Mouse (Mus musculus) ES-E14 (cell line): Measurements from ENCODE around the gene Abca2. TPM values are rescaled to one million over a fixed set of nuclear protein-coding genes. Genes with fewer than 3 reads are reported as not detected.

Experiments
- DNase-seq: peaks from one replicate; pipeline ENCODE4 v3.0.0-alpha.2; 2013; ENCODE audit warnings: low read depth, low spot score
- H3K27ac ChIP-seq: 2 replicates; pipeline ENCODE4 v1.5.1; 2012; ENCODE audit warnings: low read depth, mild to moderate bottlenecking, low read length, moderate library complexity, mixed read lengths; ENCODE audit not compliant: poor library complexity, insufficient read depth, severe bottlenecking
- H3K36me3 ChIP-seq: 2 replicates; pipeline ENCODE4 v1.6.1; 2012; ENCODE audit warnings: mild to moderate bottlenecking, low read length, moderate library complexity, mixed read lengths; ENCODE audit not compliant: control insufficient read depth, poor library complexity, insufficient read depth, severe bottlenecking
- H3K4me1 ChIP-seq, 2 experiments: fragments of 150-350 bp in 1 of 2; sonication (generic) in 1 of 2; 2 replicates each; pipeline ENCODE4 v1.6.1; 2012; ENCODE audit warnings: low read length in 2 of 2, mild to moderate bottlenecking in 1 of 2, mixed read lengths in 1 of 2; ENCODE audit not compliant: control insufficient read depth in 2 of 2, insufficient read depth in 2 of 2, poor library complexity in 1 of 2
- H3K4me3 ChIP-seq, 2 experiments: fragments of 150-350 bp in 1 of 2; sonication (generic) in 1 of 2; 2 replicates each; pipeline ENCODE4 v1.5.1; 2012; ENCODE audit warnings: low read length in 2 of 2, low read depth in 1 of 2, mild to moderate bottlenecking in 1 of 2, mixed read lengths in 1 of 2; ENCODE audit not compliant: insufficient read depth in 1 of 2, poor library complexity in 1 of 2, severe bottlenecking in 1 of 2
- H3K9ac ChIP-seq: 2 replicates; pipeline ENCODE4 v1.6.1; 2012; ENCODE audit warnings: low read depth, mild to moderate bottlenecking, low read length, mixed read lengths; ENCODE audit not compliant: poor library complexity, insufficient read depth, severe bottlenecking
- H3K9me3 ChIP-seq: fragments of 150-350 bp; sonication (generic); 2 replicates; pipeline ENCODE4 v1.6.1; 2012; ENCODE audit warnings: low read depth, mild to moderate bottlenecking, low read length; ENCODE audit not compliant: control insufficient read depth, insufficient read depth
- CHD2 ChIP-seq: IDR thresholded peaks from 2 replicates; pipeline ENCODE4 v1.6.1; 2014; ENCODE audit warnings: mild to moderate bottlenecking, low read depth, low read length, inconsistent platforms
- HCFC1 ChIP-seq: IDR thresholded peaks from 2 replicates; pipeline ENCODE4 v1.6.1; 2012; ENCODE audit warnings: low read length, inconsistent platforms, borderline replicate concordance; ENCODE audit not compliant: insufficient read depth
- MAFK ChIP-seq: IDR thresholded peaks from 2 replicates; pipeline ENCODE4 v1.6.1; 2014; ENCODE audit warnings: mild to moderate bottlenecking, low read depth, low read length, inconsistent platforms; ENCODE audit not compliant: insufficient read depth
- ZC3H11A ChIP-seq: IDR thresholded peaks from 2 replicates; pipeline ENCODE4 v1.6.1; 2012; ENCODE audit warnings: low read depth, mild to moderate bottlenecking, inconsistent platforms, low read length, borderline replicate concordance
- ZNF384 ChIP-seq: IDR thresholded peaks from 2 replicates; pipeline ENCODE4 v1.6.1; 2012; ENCODE audit warnings: low read depth, low read length, inconsistent platforms
- in situ Hi-C, 2 experiments: fragments of 600-800 bp; cut with MboI; formaldehyde crosslinking; loops; one replicate each; pipeline ENCODE4 v1.15.1; 2025; ENCODE audit warnings: low sequenced_read_pairs in 2 of 2, inconsistent platforms in 1 of 2; ENCODE audit not compliant: unreplicated experiment in 2 of 2
- total RNA-seq: library from RNA; depleted of rRNA; stranded (reverse); fragments of 300-350 nt; gene quantifications from 2 replicates; pipeline ENCODE4 v1.2.3, GENCODE M21; 2012

Gene Abca2
- total RNA-seq, 1 experiment = 12.6 TPM

DNA sequence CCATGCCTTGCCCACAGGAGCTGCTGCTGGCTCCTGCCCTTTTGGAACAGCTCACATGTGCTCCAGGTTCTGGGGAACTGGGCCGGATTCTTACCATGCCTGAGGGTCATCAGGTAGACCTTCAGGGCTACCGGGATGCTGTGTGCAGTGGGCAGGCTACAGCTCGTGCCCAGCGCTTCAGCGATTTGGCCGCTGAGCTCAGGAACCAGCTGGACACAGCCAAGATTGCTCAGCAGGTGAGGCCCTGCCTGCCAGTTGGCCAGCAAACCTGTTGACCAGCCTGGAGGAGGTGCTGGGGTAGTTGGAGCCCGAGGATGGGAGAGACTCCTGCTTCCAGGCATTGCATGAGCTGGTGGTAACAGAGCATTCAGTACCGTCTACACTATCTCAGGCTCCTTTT lies 5.8 kb downstream of the Abca2 start:
- Histone ChIP-seq H3K9me3 (no peaks in the 10 kb centered on the region), H3K4me3 (no peak overlapping the region), H3K36me3 (peaks cover 27% of the 10 kb centered on the region; the same call in 1 of the 2 replicates), H3K9ac (no peak overlapping the region), H3K4me1 (peaks cover 0 to 5% of the 10 kb centered on the region in 2 experiments; a peak in 1 of 4 replicates), H3K27ac (no peak overlapping the region)
- in situ Hi-C loops = no loop called here
- no peak for DNase-seq
- TF ChIP-seq HCFC1 = no peak
- no peak for TF ChIP-seq ZNF384
- TF ChIP-seq MAFK = no peak
- no peak for TF ChIP-seq ZC3H11A
- TF ChIP-seq CHD2 = no peak

DNA sequence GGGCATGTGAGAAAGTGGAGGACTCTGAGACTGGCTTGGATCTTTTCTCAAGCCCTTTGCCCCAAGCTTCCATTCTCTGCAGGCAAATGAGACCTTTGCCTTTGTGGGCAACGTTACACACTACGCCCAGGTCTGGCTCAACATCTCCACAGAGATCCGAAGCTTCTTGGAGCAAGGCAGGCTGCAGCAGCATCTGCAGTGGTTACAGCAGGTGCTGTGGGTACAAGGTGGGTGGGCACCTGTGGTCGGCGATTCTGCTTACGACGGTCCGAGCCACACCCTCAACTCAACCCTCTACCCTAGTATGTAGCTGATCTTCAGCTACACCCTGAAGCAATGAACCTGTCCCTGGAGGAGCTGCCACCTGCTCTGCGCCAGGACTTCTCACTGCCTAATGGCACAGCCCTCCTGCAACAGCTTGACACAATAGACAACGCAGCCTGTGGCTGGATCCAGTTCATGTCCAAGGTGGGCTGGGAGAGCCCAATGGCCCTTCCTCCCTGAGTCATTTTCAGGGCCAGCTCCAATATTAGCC lies 7.8 kb downstream of the Abca2 start:
- Histone ChIP-seq H3K4me3 (no peak overlapping the region), H3K9me3 (no peaks in the 10 kb centered on the region), H3K36me3 (peaks cover 27% of the 10 kb centered on the region; the same call in 1 of the 2 replicates), H3K27ac (no peak overlapping the region), H3K4me1 (peaks cover 0 to 3% of the 10 kb centered on the region in 2 experiments; a peak in 1 of 4 replicates), H3K9ac (no peak overlapping the region)
- TF ChIP-seq MAFK (no peak), ZNF384 (no peak), HCFC1 (no peak)
- in situ Hi-C loops = no loop called here
- DNase-seq = no peak

DNA sequence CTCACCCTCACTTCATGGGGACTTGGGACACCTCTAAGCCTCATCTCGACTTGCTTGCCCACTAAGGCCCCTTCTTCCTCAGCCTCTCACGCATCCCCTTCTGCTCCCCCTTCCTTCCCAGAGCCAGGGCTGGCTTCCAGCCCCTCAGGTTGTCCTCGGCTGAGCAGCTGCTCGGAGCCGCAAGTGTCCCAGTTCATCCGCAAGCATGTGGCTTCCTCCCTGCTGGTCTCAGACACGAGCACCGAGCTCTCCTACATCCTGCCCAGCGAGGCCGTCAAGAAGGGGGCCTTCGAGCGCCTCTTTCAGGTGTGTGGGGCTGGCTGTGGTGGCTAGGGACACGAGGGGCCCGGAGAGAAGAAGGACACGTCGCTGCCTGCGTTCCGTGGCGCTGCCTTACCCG lies 12.6 kb downstream of the Abca2 start:
- no peak for TF ChIP-seq ZC3H11A
- no peak for TF ChIP-seq ZNF384
- TF ChIP-seq CHD2 = no peak
- no peak for TF ChIP-seq MAFK
- no peak for TF ChIP-seq HCFC1
- peaks cover 0 to 3% of the 10 kb centered on the region in 2 experiments; a peak in 1 of 4 replicates for H3K4me1 ChIP-seq
- in situ Hi-C loops = no loop called here

DNA sequence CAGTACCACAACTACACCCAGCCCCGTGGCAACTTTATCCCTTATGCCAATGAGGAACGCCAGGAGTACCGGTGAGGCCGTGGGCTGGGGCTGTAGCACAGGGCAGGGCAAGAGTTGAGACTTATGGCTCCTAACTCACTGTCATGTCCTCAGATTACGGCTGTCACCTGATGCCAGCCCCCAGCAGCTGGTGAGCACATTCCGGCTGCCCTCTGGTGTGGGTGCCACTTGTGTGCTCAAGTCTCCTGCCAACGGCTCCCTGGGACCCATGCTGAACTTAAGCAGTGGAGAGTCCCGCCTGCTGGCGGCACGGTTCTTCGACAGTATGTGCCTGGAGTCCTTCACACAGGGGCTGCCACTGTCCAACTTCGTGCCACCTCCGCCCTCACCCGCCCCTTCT lies 14.2 kb downstream of the Abca2 start:
- peaks cover 25% of the 10 kb centered on the region; the same call in 1 of the 2 replicates for H3K36me3 ChIP-seq

More for the DNA sequence above, 12.6 kb downstream of the Abca2 start:
- H3K9ac ChIP-seq = no peak overlapping the region
- H3K27ac ChIP-seq = no peak overlapping the region
- no peaks in the 10 kb centered on the region for H3K9me3 ChIP-seq
- peaks cover 33% of the 10 kb centered on the region; the same call in 1 of the 2 replicates for H3K36me3 ChIP-seq
- no peak overlapping the region for H3K4me3 ChIP-seq
- DNase-seq = no peak

More for the DNA sequence above, 14.2 kb downstream of the Abca2 start:
- H3K9me3 ChIP-seq = no peaks in the 10 kb centered on the region
- in situ Hi-C loops = no loop called here
- no peak overlapping the region for H3K9ac ChIP-seq
- DNase-seq = no peak
- no peak overlapping the region for H3K27ac ChIP-seq
- TF ChIP-seq ZC3H11A (no peak), MAFK (no peak)
- H3K4me3 ChIP-seq = no peak overlapping the region
- H3K4me1 ChIP-seq = peaks cover 0 to 10% of the 10 kb centered on the region in 2 experiments; a peak in 1 of 4 replicates
